Mouse (Mus musculus) activated CD4-positive, CD25-positive, alpha-beta regulatory T cell, adult 4 months (primary cell): ENCODE measurements around the gene Med17. TPM values are rescaled to one million over a fixed set of nuclear protein-coding genes. Genes with fewer than 3 reads are reported as not detected.
"Not testable (repeated sequence)": the region's sequence is repeated elsewhere in the genome, so short reads cannot be mapped to it uniquely, and the experiment has no call there.

ENCODE experiments used
- ATAC-seq: one replicate; pipeline ENCODE4 v1.8.0; 2017
- polyA plus RNA-seq, 2 experiments: library from polyadenylated mRNA; unstranded; fragments of 100-300 nt; shearing (Covaris generic); gene quantifications; one replicate each; pipeline ENCODE4 v1.2.1; 2017

Med17 gene
- polyA plus RNA-seq = 10 to 100 TPM; 23.7 to 33.2 TPM

DNA sequence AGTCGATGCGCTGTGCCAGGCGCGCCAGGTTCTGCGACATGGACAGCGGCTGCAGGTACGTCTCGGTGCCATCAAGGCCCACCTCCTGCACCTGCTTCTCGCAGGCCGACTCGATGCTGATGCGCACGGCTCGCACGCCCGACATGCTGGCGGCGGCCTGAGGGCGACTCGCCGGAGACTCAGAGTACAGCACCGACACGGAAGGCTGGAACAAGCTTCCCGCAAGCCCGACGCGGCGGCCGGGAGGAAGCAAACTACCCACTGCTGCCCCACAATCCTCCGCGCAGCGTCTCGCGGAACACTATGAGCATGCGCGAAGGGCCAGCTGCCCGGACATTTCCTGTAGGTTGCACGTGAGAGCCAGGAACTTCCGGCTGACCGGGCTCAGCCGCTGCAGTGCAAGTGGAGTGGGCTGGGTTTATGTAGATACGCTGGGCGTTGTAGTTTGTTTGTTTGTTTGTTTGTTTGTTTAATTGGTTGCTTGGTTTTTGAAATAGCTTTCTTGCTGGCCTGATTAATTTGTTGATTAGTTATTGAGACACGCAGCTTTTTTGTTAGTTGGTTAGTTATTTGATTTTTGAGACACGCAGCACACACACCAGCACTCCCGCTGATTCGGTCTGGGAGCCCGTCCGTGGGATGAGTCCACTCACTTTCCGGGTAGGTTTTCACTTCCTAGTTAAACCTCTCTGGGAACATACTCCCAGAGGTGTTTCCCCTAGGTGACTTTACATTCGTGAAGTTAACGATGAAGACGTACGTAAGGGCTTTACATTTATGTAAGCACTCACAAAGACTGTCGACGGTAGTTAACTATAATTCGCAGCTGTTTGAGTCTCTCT lies at the start of gene Med17:
Med17 (minus strand) TSS at position 283 of the 842 bp plus-strand sequence.
- ATAC-seq = peak; percentile 91

DNA sequence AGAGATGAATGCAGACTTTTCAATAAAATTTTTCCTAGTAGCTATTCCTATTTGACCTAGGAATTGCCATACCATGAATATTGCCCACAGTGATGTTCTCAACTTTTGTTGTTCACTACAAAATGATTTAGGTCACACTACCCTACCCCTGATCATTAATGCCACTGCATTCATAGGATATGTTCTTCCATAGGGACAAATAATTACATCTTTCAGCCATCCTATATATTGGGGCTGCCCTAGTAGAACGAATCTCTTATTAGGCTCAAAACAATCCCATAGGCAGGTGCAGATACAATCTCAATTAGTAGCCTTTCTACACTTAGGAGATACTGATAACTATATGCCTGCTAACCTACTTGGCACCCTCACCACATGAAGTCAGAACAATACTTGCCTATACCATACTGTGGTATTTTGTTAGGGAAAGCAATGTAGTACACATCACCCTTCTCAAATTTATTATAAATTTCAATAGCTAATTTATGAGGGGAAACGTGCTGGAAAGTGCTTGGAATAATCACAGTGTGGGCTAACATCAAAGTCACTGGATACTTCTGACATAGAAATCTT lies 38.5 kb upstream of the Med17 start:
- no peak for ATAC-seq

DNA sequence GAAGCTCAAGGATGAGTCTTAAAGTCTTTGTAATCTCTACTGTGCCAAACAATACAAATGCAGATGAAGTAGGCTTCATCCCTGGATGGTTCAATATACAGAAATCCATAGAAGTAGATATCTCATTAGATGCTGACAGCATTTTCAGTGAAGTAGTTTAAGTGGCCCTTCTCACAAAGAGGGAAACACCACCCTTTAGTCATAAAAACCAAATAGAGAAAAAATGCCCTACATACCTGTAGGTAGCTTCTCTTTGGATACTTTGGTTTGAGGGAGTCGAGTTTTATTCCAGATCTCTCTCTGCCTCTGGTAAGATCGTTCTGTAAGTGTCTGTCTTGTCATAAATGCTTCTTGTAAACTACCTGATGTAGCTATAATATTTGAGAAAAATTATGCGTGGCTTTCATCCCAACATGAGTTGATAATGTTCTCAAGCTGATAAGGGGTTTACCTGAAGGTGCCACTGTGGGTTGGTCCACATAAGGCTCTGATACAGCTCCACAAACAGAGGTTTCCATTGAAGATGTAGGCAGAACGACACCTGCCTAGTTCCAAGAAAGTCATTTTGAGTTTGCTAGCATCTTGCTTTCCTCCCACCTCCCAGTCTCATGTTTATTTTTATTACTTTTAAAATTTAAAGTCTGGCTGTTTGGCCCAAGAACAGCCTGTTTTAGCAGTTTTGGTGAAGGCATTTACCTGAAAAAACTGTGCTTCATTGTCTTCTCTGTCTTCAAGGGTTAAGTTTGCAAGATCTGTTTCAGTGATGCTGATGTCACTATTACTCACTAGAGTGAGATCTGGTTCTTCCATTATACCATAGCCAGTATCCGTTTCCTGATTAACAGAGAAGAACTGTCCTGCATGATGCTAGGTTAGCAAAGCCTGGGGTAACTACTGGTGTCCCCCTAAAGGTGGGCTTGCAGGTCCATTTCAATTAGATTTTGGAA lies 37.8 kb upstream of the Med17 start:
- no peak for ATAC-seq

DNA sequence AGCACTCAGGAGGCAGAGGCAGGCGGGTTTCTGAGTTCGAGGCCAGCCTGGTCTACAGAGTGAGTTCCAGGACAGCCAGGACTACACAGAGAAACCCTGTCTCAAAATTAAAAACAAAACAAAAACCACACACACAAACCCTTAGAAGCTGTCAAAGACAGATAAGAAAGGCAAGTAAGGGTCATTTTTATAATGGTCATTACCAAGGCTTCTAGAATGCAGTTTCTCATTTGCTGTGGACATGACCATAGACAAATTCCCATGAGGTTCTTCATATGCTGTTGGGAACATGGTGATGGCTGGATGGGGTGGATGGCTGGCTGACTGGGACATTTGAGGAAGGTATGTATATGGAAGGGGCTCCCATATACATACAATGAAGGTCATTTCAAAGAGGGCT lies 36.6 kb upstream of the Med17 start:
- ATAC-seq = not testable (repeated sequence)

DNA sequence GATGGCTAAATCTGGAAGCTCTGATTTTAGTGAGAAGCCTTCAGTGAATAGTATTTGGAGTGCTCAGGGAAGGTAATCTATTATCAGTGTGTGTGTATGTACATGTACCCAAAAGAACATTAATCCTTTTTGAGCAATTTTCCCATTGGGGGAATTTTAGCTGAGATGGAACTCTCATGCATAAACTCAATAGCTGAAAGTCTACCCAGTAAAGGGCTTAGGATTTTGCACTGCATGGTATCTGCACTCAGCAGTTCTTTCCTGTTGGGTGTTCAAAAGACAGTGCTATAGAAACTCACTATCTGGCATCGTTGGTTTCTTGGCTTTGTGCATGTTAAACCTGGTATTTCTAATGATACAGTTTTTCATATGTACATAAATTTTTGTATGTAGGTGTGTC lies 34.9 kb upstream of the Med17 start:
- no peak for ATAC-seq

DNA sequence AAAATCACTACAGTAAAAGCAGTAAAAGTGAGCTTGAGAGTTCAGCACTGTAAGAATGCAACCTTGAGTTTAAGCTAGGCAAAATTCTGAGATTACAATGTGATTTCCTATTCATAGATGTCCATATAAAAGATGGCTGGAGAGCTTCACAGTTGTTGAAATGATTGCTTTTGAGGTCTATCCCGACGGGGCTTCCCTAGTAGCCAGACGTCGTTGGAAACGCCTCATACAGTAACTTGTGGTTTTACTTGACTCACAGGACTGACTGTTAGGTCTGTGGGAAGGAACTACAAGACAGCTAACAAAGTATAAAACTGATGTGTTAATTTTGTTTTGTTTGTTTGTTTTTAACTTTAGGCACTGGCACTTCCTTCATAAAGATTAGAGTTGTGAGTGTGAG lies 33.9 kb upstream of the Med17 start:
- ATAC-seq = no peak

DNA sequence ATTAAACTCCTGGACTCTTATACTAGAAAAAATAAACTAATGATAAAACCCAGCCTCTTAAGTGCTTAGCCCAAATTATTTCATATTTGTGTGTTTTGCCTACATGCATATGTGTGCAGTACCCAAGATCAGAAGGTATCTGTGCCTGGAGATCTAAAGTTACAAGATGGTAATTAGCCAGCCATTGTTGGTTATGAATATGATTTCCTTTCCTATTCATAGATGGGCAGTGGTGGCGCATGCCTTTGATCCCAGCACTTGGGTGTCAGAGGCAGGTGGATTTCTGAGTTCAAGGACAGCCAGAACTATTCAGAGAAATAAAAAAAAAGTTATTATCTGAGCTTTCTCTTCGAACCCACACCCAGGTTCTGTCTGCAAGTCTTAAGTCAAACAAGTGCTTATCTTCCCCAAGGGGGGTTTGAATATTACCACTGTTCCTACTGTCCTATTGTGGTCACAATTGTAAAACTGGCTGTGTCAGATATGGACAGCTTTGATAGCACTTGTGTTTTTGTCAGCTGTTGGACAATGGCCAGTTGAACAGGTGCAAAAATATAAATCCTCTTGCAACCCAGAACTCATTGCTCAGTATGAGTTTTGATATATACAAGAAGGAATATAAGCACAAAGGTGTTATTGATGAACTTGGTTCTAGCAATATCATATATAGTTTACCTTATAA lies 32.5 kb upstream of the Med17 start:
- ATAC-seq = no peak

DNA sequence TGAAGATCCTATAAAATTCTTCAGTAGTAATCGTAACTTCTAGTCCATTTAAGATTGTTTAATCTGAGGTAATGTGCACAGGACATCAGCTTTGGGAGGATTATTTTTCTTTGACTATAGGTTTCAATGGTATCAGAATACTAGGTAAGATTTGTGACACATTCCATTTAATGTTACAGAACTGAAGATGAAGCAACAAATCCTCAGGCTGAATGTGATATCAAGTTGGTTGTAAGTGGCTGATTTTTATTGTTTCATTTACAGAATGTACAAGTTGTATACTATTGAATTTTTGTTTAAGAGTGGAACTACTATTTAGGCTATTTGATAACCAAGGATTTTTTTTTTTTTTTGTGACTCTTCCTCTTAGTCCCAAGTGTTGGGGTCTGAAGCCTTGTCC lies 30.4 kb upstream of the Med17 start:
- no peak for ATAC-seq

DNA sequence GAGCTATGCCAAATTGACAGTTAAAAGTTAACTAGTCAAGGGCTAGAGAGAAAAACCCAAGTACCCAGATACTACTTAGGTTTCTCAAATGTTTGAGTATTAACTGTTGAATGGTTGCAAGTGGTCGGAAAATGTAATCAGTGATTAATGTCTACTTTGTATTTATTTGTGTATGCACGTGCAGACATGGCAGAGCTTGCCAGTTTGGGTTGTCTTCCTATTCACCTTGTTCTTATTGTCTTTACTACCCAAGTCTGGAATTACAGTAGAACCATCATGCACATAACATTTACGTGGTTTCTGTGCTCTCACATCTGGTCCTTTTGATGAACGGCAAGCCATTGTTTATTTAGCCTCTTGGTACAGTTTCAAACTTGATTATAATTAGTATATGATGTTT lies 29.7 kb upstream of the Med17 start:
- no peak for ATAC-seq

DNA sequence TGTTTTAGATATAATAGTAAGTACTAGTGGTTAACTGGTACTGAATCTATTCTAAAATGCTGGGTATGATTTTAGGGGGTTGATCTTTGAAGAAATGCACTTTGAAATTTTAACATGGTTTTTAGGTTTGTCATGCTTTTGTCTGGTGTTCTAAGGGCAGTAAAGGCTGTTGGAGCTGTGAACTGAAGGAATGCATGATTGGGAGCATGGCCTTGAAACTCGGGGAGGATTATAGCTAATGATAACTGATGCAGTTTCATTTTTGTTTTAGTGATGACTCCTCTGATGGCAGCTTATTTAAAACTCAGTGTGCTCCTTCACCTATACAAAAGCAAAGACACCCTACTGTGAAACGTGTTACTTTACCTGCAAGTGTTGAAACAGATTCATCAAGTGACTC lies 28.5 kb upstream of the Med17 start:
- no peak for ATAC-seq

DNA sequence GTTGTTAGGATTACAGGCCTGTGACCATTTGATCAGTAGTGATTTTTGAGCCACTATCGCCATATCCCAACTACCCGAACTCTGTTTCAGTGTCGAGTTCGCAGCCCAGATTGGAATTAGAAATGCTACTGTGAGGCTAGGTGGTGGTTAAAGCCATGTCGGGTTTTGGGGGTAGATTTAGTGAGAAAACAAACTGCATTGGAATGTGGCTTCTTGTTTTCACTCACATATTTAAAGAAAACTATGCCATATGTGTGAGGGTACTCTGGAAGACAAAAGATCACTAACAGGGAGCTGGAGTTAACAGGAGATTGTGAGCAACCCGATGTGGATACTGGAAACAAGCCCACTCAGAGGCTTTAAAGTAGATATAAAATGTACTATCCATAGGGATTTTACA lies 27.5 kb upstream of the Med17 start:
- no peak for ATAC-seq

DNA sequence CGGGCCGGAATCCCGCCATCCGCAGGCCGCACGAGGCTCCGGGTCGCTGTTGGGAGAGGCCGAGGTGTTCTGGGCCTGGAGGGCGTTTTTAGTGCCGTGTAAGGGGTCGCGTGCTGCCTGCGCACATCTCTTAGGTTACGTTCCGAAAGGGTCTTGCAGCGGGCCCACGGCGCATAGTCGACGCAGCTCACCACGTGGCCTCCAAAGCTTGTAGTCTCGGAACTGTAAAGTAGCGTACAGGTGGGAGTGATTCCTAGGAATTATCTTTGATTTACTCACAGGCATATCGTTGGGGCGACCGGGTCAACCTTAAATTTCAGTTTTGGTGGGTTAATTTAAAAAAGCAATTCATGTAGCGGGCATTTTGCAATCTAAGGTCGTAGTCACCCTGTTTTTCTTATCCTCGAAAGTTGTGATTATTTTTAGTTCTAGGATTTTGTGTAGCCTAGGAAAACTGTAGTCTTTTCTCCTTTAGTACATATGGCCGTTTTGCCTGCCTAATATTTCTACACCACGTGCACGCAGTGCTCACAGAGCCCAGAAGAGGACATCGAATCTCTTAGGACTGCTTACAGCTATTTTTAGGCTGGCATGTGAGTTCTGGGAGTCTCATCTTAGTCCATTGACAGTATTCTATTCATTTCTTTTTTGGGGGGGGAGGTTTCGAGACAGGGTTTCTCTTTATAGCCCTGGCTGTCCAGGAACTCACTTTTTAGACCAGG lies 26.8 kb upstream of the Med17 start, which contains the start of gene 4931406C07Rik:
4931406C07Rik (minus strand) TSS at position 51 of the 722 bp plus-strand sequence.
- peak; percentile 41 for ATAC-seq

DNA sequence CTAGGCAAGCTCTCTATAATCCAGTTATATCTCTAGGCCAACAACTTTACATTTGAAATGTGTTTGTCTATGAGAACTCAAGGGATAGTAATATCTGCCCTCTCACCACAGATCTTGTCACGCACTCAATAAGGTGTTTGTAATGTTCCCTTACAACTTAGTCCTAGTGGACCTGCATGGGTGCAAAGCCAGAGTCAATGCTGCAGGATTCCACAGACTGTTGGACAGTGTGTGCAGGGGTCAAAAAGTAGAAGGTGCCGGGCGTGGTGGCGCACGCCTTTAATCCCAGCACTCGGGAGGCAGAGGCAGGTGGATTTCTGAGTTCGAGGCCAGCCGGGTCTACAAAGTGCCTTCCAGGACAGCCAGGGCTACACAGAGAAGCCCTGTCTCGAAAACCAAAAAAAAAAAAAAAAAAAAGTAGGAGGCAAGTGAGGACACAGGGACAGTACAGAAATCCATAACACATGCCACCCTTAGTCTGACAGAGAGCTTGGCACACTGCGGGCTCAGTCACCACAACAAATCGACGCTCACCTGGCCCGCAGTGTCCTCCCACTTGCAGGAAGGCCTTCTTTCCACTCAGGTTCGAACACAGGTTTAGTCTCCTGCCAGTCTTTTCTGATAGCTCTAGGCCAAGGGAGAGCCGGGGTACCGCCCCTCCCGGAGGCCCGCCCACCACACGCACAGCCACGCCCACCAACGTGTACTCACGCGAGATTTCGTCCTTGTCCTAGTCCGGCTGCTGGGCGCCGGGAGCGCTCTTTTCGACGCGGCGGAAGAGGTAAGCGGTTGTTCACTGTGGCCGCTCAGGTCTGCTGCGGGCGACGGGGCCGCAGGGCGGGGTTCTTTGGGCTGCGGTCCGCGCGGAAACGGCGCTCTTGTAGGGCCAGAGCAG lies 26.0 kb upstream of the Med17 start, which contains the start of gene Taf1d:
Taf1d (plus strand) TSS at position 712 of the 895 bp plus-strand sequence.
- peak; percentile 90 for ATAC-seq

DNA sequence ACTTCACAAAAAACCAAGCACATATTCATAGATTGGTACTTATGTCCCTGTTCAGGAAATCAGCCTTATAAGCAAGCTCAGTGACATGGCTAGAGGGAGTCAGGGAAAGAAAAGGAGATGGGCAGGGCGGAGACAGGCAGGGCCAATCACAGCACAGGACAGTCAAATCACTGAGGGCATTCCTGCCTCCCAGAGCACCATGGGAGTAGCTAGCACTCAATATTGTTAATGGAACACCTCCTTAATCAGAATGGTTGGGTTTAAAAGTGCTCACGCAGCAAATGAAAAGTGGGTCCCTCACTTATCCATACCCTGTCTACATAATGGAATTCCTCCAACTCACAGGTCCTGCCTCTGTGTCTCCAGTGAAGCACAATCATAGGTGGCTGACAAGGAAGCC lies 23.1 kb upstream of the Med17 start:
- no peak for ATAC-seq

DNA sequence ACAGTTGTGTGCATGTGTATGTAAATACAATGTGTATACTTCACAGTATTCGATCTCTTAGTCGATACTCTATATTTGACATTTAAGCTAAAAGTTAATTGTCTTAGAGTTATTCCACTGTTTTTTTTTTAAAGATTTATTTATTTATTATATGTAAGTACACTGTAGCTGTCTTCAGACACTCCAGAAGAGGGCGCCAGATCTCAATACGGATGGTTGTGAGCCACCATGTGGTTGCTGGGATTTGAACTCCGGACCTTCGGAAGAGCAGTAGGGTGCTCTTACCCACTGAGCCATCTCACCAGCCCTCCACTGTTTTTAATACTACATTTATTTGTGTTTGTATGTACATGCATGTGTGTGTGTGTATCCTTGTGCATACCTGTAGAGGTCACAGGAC lies 22.3 kb upstream of the Med17 start:
- not testable (repeated sequence) for ATAC-seq

DNA sequence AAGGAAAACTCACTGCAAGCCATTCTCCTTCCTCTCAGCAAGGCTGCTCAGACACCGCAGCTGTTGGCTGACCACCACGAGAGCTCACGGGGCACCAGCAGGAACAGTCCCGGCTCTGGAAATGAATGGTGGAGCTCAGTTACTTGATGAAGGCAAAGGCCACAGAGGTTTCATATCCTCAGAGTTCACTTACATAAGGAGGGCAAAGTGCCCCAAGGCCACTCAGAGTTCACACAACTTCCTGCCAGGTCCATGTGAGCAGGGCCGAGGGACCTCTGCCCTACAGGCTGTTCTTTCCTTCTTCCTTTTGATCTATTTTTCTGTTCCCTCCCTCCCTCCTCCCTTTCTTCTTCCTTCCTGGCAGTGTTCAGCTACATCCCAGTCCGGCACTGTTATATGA lies 21.7 kb upstream of the Med17 start:
- ATAC-seq = no peak

DNA sequence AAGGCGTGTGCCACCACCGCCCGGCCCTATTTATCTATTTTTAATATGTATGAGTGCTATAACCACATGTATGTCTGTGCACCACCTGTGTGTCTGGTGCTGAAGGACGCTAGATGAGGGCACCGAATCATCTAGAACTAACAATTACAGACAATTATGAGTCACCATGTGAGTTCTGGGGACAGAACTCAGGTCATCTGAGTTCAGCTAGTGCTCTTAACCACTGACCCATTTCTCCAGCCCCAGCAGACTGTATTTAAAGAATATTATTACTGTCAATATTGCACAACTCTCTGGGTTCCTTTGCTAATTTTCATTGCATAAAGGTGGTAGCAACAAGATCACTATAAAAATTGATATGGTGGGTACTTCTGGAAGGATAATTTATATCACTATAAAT lies 20.3 kb upstream of the Med17 start:
- no peak for ATAC-seq

DNA sequence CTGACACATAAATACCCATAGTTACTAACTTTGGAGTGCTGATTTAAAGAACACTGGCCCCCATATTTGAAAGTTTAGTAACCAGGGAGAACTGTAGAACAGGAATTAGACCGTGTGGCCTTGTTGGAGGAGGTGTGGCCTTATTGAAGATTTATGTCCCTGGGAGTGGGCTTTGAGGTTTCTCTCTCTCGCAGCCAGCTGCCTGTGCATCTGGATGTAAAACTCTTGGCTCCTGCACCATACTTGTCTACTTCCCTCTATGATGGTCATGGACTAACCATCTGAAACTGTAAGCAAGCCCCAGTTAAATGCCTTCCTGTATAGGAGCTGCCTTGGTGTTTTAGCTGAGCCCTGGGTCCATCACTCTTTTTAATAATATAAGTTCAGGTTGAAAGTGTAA lies 18.7 kb upstream of the Med17 start:
- no peak for ATAC-seq

DNA sequence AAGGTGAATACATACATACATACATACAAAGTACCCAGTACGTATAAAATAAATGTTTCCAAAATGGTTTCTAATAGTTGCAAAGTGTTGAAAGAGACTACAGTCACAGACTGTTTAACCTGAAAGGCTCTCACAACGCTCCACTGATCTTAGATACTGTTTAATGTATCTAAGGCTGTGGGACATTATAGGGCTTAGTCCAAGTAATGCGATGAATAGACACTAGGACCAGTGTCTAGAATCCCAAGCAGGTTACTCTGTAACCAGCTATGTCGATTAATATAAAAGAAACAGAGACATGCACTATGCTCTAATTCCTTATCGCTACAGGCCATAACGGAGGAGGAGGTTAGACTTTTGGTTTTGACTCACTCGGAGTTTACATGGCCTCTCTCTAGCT lies 17.4 kb upstream of the Med17 start:
- no peak for ATAC-seq

DNA sequence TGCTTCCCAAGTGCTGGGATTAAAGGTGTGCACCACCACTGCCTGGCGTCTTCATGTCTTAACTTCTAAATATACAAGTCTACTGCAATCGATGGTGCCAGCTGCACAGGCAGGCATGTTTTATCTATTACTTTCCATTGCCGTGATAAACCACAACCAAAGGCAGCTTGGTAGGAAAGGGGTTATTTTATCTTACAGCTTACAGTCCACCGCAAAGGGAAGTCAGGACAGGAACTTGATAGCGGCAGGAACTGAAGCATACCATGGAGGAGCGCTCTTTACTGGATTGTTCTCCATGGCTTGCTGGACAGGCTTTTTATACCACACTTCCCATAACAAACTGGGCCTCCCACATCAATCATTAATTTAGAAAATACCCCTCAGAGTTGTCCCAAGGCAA lies 9.5 kb upstream of the Med17 start:
- no peak for ATAC-seq

DNA sequence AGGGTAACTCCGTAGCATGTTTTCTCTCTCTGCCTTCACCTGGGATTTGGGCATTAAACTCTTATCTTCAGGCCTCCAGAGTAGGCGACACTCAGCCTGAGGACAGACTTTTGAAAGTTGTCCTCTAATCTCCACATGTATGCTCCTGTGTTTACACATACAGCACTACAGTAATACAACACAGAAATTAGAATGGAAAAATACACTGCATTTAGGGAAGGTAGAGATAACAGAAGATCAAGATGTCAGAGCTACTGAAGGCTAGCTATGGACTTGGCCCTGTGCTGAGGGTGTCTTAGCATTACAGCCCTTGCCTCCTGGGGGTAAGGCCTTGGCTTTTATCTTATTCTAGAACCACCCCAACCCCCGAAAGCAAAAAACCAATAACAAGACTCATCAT lies 8.7 kb upstream of the Med17 start:
- no peak for ATAC-seq
